Mouse (Mus musculus): ENCODE data around the gene Tktl1. TPM values are rescaled to one million over a fixed set of nuclear protein-coding genes. Genes with fewer than 3 reads are reported as not detected.
"Not testable (repeated sequence)": the region's sequence is repeated elsewhere in the genome, so short reads cannot be mapped to it uniquely, and the experiment has no call there.

Gene Tktl1
- 0.01 TPM for polyA plus RNA-seq (2012; fragmentation: generic; extraction: Trizol)
- long read RNA-seq, experiment 1: 0 reads
- long read RNA-seq, experiment 2: 0 reads

GRCm38 (mm10) chrX:74176959-74177358 is at the start of gene Tktl1:
Tktl1 (plus strand) TSS chrX:74177259.
- Histone ChIP-seq H3K79me2 (ENCODE audit: control insufficient read depth, insufficient read depth) (no peaks in the 10 kb centered on the region), H3K79me3 (ENCODE audit: low read depth) (no peaks in the 10 kb centered on the region), H3K36me3 (ENCODE audit: control insufficient read depth, insufficient read depth) (no peaks in the 10 kb centered on the region), H3K4me3 (ENCODE audit: insufficient read depth, poor library complexity, severe bottlenecking) (no peak within 1 kb of the TSS), H3K27me3 (ENCODE audit: control insufficient read depth, insufficient read depth, insufficient read length) (peaks cover 5% of the 10 kb centered on the region), H3ac (ENCODE audit: control insufficient read depth, insufficient read length, low read depth) (no peak within 1 kb of the TSS)
- TF ChIP-seq FOSL1 (IDR thresholded peaks at IDR 0.05; ENCODE audit: insufficient read depth, low read length, poor library complexity, severe bottlenecking) (no peak), CTCF (IDR thresholded peaks at IDR 0.05; ENCODE audit: control insufficient read depth, insufficient read depth, insufficient read length) (no peak), MYOD1 (IDR thresholded peaks at IDR 0.05; ENCODE audit: control insufficient read depth, insufficient read length, low read depth) (no peak), CEBPB (IDR thresholded peaks at IDR 0.05; ENCODE audit: low read depth) (no peak), USF1 (IDR thresholded peaks at IDR 0.05; ENCODE audit: low read depth) (no peak), MYOG (IDR thresholded peaks at IDR 0.05; ENCODE audit: control insufficient read depth, extremely low read depth, insufficient read length) (no peak), MAX (IDR thresholded peaks at IDR 0.05) (no peak)

DNA sequence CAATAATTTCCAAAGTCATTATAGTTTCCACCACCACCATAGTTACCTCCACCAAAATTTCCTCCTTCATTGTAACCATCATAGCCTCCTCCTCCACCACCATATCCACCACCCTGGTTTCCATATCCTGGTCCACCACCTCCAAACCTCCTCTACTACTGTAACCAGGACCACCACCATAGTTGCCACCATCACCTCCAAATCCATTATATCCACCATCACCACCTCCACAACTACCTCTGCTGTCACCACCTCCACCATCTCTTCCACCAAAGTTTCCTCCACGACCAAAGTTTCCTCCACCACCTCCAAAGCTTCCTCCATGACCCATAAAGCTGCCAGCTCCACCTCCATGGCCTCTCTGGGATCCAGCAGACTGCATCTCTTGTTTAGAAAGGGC is 41.8 kb upstream of the Tktl1 start, which contains the start of gene Mecp2:
Gene Mecp2, minus strand, starts transcription at position 101 of the 400 bp plus-strand sequence.
- not testable (repeated sequence) for H3K4me3 ChIP-seq (ENCODE audit: insufficient read depth, poor library complexity, severe bottlenecking); H3K79me2 ChIP-seq (ENCODE audit: control insufficient read depth, insufficient read depth); H3ac ChIP-seq (ENCODE audit: control insufficient read depth, insufficient read length, low read depth); H3K79me3 ChIP-seq (ENCODE audit: low read depth); H3K27me3 ChIP-seq (ENCODE audit: control insufficient read depth, insufficient read depth, insufficient read length); H3K36me3 ChIP-seq (ENCODE audit: control insufficient read depth, insufficient read depth)

GRCm38 (mm10) chrX:74167738-74168137 is 9.3 kb upstream of the Tktl1 start, which contains the start of gene Tex28:
Tex28 (minus strand) TSS chrX:74167838.
- Histone ChIP-seq H3ac (ENCODE audit: control insufficient read depth, insufficient read length, low read depth) (no peak within 1 kb of the TSS), H3K27me3 (ENCODE audit: control insufficient read depth, insufficient read depth, insufficient read length) (no peaks in the 10 kb centered on the region), H3K79me3 (ENCODE audit: low read depth) (no peaks in the 10 kb centered on the region), H3K4me3 (ENCODE audit: insufficient read depth, poor library complexity, severe bottlenecking) (no peak within 1 kb of the TSS), H3K36me3 (ENCODE audit: control insufficient read depth, insufficient read depth) (no peaks in the 10 kb centered on the region), H3K79me2 (ENCODE audit: control insufficient read depth, insufficient read depth) (no peaks in the 10 kb centered on the region)
- TF ChIP-seq CTCF (IDR thresholded peaks at IDR 0.05; ENCODE audit: control insufficient read depth, insufficient read depth, insufficient read length) (no peak), FOSL1 (IDR thresholded peaks at IDR 0.05; ENCODE audit: insufficient read depth, low read length, poor library complexity, severe bottlenecking) (no peak), CEBPB (IDR thresholded peaks at IDR 0.05; ENCODE audit: low read depth) (no peak), MYOG (IDR thresholded peaks at IDR 0.05; ENCODE audit: control insufficient read depth, extremely low read depth, insufficient read length) (no peak), MAX (IDR thresholded peaks at IDR 0.05) (no peak), MYOD1 (IDR thresholded peaks at IDR 0.05; ENCODE audit: control insufficient read depth, insufficient read length, low read depth) (no peak), USF1 (IDR thresholded peaks at IDR 0.05; ENCODE audit: low read depth) (no peak)

- H3K4me3 ChIP-seq (ENCODE audit: insufficient read depth, poor library complexity, severe bottlenecking): no peak overlapping the region
- H3K79me2 ChIP-seq (ENCODE audit: control insufficient read depth, insufficient read depth): no peaks in the 10 kb centered on the region
- no peaks in the 10 kb centered on the region for H3K36me3 ChIP-seq (ENCODE audit: control insufficient read depth, insufficient read depth)
- H3K27me3 ChIP-seq (ENCODE audit: control insufficient read depth, insufficient read depth, insufficient read length): no peaks in the 10 kb centered on the region
- no peaks in the 10 kb centered on the region for H3K79me3 ChIP-seq (ENCODE audit: low read depth)
- H3ac ChIP-seq (ENCODE audit: control insufficient read depth, insufficient read length, low read depth): no peak overlapping the region
- TF ChIP-seq MYOG (IDR thresholded peaks at IDR 0.05; ENCODE audit: control insufficient read depth, extremely low read depth, insufficient read length): no peak
- no peak for TF ChIP-seq FOSL1 (IDR thresholded peaks at IDR 0.05; ENCODE audit: insufficient read depth, low read length, poor library complexity, severe bottlenecking)
- TF ChIP-seq CEBPB (IDR thresholded peaks at IDR 0.05; ENCODE audit: low read depth): no peak
- no peak for TF ChIP-seq MAX (IDR thresholded peaks at IDR 0.05)
- TF ChIP-seq USF1 (IDR thresholded peaks at IDR 0.05; ENCODE audit: low read depth): no peak
- no peak for TF ChIP-seq CTCF (IDR thresholded peaks at IDR 0.05; ENCODE audit: control insufficient read depth, insufficient read depth, insufficient read length)
- TF ChIP-seq MYOD1 (IDR thresholded peaks at IDR 0.05; ENCODE audit: control insufficient read depth, insufficient read length, low read depth): no peak
Measured at GRCm38 (mm10) chrX:74203556-74203955, 26.5 kb downstream of the Tktl1 start.

DNA sequence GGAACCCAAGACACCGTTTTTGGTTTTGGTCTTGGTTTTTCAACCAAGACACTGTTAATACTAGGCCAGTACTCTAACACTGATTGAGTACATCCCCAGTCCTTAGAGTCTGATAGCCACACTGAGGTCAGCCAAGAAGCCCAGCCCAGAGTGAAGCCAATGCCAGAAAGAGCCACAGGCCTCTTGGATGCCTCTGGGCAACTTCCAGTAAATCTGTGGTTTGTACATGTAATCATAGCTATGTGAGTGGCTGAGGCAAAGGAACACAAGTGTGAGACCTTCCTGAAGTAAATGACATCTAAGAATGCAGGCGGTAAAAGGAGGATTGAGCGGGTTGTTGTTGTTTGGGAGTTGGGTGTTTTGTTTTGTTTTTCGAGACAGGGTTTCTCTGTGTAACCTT is 41.4 kb downstream of the Tktl1 start:
- H3K79me2 ChIP-seq (ENCODE audit: control insufficient read depth, insufficient read depth): no peaks in the 10 kb centered on the region

GRCm38 (mm10) chrX:74219449-74219848 is 42.4 kb downstream of the Tktl1 start:
- Histone ChIP-seq H3K79me2 (ENCODE audit: control insufficient read depth, insufficient read depth) (no peaks in the 10 kb centered on the region), H3K27me3 (ENCODE audit: control insufficient read depth, insufficient read depth, insufficient read length) (no peaks in the 10 kb centered on the region), H3K79me3 (ENCODE audit: low read depth) (no peaks in the 10 kb centered on the region), H3K4me3 (ENCODE audit: insufficient read depth, poor library complexity, severe bottlenecking) (no peak overlapping the region), H3K36me3 (ENCODE audit: control insufficient read depth, insufficient read depth) (peaks cover 22% of the 10 kb centered on the region), H3ac (ENCODE audit: control insufficient read depth, insufficient read length, low read depth) (no peak overlapping the region)
- TF ChIP-seq MYOD1 (IDR thresholded peaks at IDR 0.05; ENCODE audit: control insufficient read depth, insufficient read length, low read depth): no peak
- TF ChIP-seq USF1 (IDR thresholded peaks at IDR 0.05; ENCODE audit: low read depth): no peak

More for the DNA sequence above, 41.4 kb downstream of the Tktl1 start:
- Histone ChIP-seq H3K79me3 (ENCODE audit: low read depth) (no peaks in the 10 kb centered on the region), H3K36me3 (ENCODE audit: control insufficient read depth, insufficient read depth) (peaks cover 13% of the 10 kb centered on the region), H3K4me3 (ENCODE audit: insufficient read depth, poor library complexity, severe bottlenecking) (no peak overlapping the region), H3K27me3 (ENCODE audit: control insufficient read depth, insufficient read depth, insufficient read length) (no peaks in the 10 kb centered on the region), H3ac (ENCODE audit: control insufficient read depth, insufficient read length, low read depth) (no peak overlapping the region)
- no peak for TF ChIP-seq MAX (IDR thresholded peaks at IDR 0.05)
- no peak for TF ChIP-seq FOSL1 (IDR thresholded peaks at IDR 0.05; ENCODE audit: insufficient read depth, low read length, poor library complexity, severe bottlenecking)

DNA sequence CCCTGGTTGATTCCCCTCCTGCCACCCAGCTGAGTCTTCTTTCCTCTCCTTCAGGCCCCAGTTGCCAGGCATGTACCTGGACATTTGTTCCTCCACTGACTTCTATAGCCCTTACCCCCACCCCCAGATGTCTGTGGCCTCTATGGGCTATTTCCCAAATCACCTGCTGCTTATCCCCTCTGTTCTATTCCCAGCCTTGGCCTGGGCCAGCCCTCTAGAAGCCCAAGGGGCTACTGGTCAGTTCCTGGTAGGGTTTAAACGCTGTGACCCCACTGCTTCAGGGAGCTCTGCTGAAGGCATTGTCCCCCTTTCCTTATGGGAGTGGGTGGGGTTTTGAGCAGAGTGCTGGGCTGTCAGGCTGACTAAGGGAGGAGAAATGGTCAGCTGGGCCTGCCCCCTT is 43.0 kb downstream of the Tktl1 start:
- H3K4me3 ChIP-seq (ENCODE audit: insufficient read depth, poor library complexity, severe bottlenecking); H3K27me3 ChIP-seq (ENCODE audit: control insufficient read depth, insufficient read depth, insufficient read length); H3ac ChIP-seq (ENCODE audit: control insufficient read depth, insufficient read length, low read depth); H3K79me3 ChIP-seq (ENCODE audit: low read depth); H3K79me2 ChIP-seq (ENCODE audit: control insufficient read depth, insufficient read depth): not testable (repeated sequence)
- peaks cover 29% of the 10 kb centered on the region for H3K36me3 ChIP-seq (ENCODE audit: control insufficient read depth, insufficient read depth)

Data from C2C12 (cell line).